Mouse (Mus musculus): ENCODE data around the gene Kcnj9. TPM values are rescaled to one million over a fixed set of nuclear protein-coding genes. Genes with fewer than 3 reads are reported as not detected.
A peak's percentile ranks its signal among the peaks of the same experiment; 100 is the strongest.

Kcnj9 gene
- polyA plus RNA-seq, 1 experiment from 2014 or later = 0.68 TPM

DNA sequence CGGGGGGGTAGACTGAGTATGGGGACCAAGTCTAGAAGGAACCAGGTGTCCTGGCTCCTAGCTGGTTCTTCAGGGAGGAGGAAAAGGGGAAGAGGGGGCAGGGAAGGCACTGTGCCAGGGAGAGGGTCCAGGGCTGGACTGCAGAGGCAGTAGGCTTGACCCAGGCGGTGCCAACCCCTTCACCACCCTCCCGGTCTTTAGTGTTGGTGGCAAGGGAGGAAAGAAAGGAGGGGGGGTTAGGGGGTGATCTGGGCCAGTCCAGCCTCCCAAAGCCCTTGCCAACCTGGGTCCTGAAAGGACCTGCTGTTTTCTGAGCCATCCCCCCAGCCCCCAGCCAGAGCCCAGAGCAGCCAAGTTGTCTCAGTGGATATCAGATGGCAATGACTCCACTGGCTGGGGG is 13.6 kb upstream of the Kcnj9 start:
- WGBS = 90% methylated on average over 3 of the region's 3 CpGs
- ATAC-seq (replicated peaks; ENCODE audit: low FRiP score) (no peak), DNase-seq (ENCODE audit: low spot score) (no peak)
- H3K4me1 ChIP-seq (replicated peaks; ENCODE audit: control insufficient read depth, insufficient read depth, low read length) = peaks cover 12% of the 10 kb centered on the region; the same call in 1 of the 2 replicates
- no peak overlapping the region for H3K27ac ChIP-seq (ENCODE audit: low read depth, low read length)
- no peaks in the 10 kb centered on the region for H3K9me3 ChIP-seq (ENCODE audit: control insufficient read depth, low read length)
- H3K27me3 ChIP-seq (ENCODE audit: control insufficient read depth, insufficient read depth, low read length) = peaks cover 3% of the 10 kb centered on the region
- H3K4me2 ChIP-seq (ENCODE audit: low read depth, low read length, severe bottlenecking) = no peak overlapping the region
- H3K9ac ChIP-seq (ENCODE audit: low read length) = no peak overlapping the region
- no peaks in the 10 kb centered on the region for H3K36me3 ChIP-seq (ENCODE audit: control insufficient read depth, insufficient read depth, low read length)
- H3K4me3 ChIP-seq (ENCODE audit: low read depth, low read length) = no peak overlapping the region

DNA sequence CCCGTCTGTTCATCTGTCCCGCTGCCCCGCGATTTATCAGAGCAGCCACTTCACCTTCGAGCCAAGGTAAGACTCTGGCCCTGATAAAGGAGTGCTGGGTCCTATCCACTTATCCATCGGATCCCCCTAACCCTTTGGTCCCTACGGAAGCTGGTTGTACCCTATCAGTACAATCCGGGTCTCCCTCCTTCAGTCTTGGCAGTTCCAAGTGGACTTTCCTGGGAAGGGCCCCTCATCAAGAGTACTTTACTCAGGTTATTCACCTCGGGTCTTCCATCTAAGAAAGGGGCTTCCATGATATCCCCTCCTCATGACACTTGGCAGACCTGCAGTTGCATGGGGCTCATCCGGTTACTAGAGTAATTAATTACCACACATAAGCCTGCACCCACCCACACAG is 12.3 kb upstream of the Kcnj9 start:
- Histone ChIP-seq H3K36me3 (ENCODE audit: control insufficient read depth, insufficient read depth, low read length) (no peaks in the 10 kb centered on the region), H3K27me3 (ENCODE audit: control insufficient read depth, insufficient read depth, low read length) (peaks cover 3% of the 10 kb centered on the region), H3K4me1 (replicated peaks; ENCODE audit: control insufficient read depth, insufficient read depth, low read length) (peaks cover 12% of the 10 kb centered on the region; the same call in 1 of the 2 replicates), H3K4me3 (ENCODE audit: low read depth, low read length) (peak overlapping the region; percentile 49), H3K9ac (ENCODE audit: low read length) (peak overlapping the region; percentile 61), H3K9me3 (ENCODE audit: control insufficient read depth, low read length) (no peaks in the 10 kb centered on the region), H3K27ac (ENCODE audit: low read depth, low read length) (no peak overlapping the region), H3K4me2 (ENCODE audit: low read depth, low read length, severe bottlenecking) (peak overlapping the region; percentile 66)
- 20% methylated on average over 10 of the region's 10 CpGs for WGBS
- DNase-seq (ENCODE audit: low spot score) (no peak), ATAC-seq (replicated peaks; ENCODE audit: low FRiP score) (no peak; the same call in 1 of the 2 replicates)

DNA sequence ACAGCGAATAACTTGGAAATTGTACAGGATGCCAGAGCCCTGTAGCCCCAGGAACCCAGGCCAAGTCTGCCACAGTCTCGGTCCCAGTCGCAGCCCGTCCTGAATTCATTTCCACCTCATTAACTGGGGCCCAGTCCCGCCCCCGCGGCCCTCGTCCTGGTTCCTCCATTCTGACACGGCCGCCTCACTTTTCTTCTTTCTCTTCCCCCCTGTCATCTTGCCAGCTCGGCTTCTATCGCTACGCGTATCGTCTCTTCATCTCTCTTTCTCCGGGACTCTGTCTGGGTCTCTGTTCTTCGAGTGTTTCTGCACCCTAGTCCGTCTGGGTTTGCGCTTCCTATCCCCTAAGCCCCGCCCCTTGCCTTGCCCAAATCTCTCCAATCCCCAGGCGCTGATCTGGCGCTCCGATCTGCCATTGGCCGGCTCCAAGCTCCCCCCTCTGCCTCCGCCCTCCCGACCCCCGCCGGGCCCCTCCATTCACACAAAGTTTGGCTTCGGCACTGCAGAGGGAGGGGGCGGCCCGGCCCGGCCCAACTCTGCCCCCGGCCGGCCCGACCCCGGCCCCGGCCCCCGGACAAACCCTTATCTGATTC is 11.7 kb upstream of the Kcnj9 start, which contains the start of gene Kcnj10:
Gene Kcnj10, plus strand, starts transcription at position 482 of the 593 bp plus-strand sequence.
- DNase-seq (ENCODE audit: low spot score) = peak; percentile 91
- H3K36me3 ChIP-seq (ENCODE audit: control insufficient read depth, insufficient read depth, low read length) = no peaks in the 10 kb centered on the region
- ATAC-seq (replicated peaks; ENCODE audit: low FRiP score) = peak; percentile 98
- H3K4me1 ChIP-seq (replicated peaks; ENCODE audit: control insufficient read depth, insufficient read depth, low read length) = peaks cover 12% of the 10 kb centered on the region; the same call in 1 of the 2 replicates
- H3K27me3 ChIP-seq (ENCODE audit: control insufficient read depth, insufficient read depth, low read length) = peaks cover 3% of the 10 kb centered on the region
- H3K9me3 ChIP-seq (ENCODE audit: control insufficient read depth, low read length) = no peaks in the 10 kb centered on the region
- WGBS = 1% methylated on average over 37 of the region's 38 CpGs
- peak within 1 kb of the TSS; percentile 66 for H3K4me2 ChIP-seq (ENCODE audit: low read depth, low read length, severe bottlenecking)
- H3K9ac ChIP-seq (ENCODE audit: low read length) = peak within 1 kb of the TSS; percentile 61
- H3K4me3 ChIP-seq (ENCODE audit: low read depth, low read length) = peak within 1 kb of the TSS; percentile 49
- H3K27ac ChIP-seq (ENCODE audit: low read depth, low read length) = no peak within 1 kb of the TSS

DNA sequence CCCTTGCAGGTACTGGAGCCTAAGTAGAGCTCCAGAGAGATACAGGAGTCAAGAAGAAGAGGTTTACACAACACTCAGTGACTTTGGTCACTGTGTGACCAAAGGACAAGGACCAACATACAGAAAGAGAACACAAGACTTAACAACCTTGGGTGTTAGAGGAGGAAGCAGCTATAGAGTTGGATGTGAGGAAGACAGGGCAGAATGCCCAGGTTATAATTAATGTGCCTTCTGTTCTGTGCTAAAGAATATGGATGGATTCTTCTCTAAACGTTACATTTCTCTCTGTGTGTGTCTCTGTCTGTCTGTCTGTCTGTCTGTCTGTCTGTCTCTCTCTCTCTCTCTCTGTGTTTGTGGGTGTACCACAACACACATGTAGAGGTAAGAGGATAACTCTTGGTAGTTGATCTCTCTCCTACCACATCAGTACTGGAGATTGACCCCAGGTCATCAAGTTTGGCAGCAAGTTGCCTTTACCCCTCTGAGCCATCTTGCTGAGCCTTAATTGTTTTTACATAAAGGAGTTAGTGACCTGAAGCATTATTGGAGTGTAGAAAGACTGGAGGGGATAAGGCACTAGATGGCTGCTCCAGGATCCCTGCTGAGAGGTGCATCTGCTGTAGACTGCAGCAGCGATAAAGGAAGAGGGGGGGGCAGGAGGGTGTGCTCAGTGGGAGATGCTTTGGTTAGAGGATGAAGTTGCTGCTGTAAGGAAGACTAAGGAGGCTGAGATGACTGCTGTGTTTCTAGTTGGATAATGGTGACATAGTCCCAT is 8.5 kb upstream of the Kcnj9 start:
- Histone ChIP-seq H3K36me3 (ENCODE audit: control insufficient read depth, insufficient read depth, low read length) (no peaks in the 10 kb centered on the region), H3K4me2 (ENCODE audit: low read depth, low read length, severe bottlenecking) (no peak overlapping the region), H3K4me3 (ENCODE audit: low read depth, low read length) (no peak overlapping the region), H3K27ac (ENCODE audit: low read depth, low read length) (no peak overlapping the region), H3K27me3 (ENCODE audit: control insufficient read depth, insufficient read depth, low read length) (peaks cover 3% of the 10 kb centered on the region), H3K4me1 (replicated peaks; ENCODE audit: control insufficient read depth, insufficient read depth, low read length) (peaks cover 12% of the 10 kb centered on the region; the same call in 1 of the 2 replicates), H3K9me3 (ENCODE audit: control insufficient read depth, low read length) (no peaks in the 10 kb centered on the region), H3K9ac (ENCODE audit: low read length) (no peak overlapping the region)
- no peak for DNase-seq (ENCODE audit: low spot score)
- ATAC-seq (replicated peaks; ENCODE audit: low FRiP score) = no peak
- WGBS = 35% methylated on average over 2 of the region's 2 CpGs

- H3K27me3 ChIP-seq (ENCODE audit: control insufficient read depth, insufficient read depth, low read length) = no peaks in the 10 kb centered on the region; the same call in 1 of the 2 replicates
- ATAC-seq (replicated peaks; ENCODE audit: low FRiP score) = no peak
- WGBS = 81% methylated on average over 15 of the region's 15 CpGs
Observed at GRCm38 (mm10) chr1:172335804-172336203, 6.7 kb upstream of the Kcnj9 start.

GRCm38 (mm10) chr1:172333512-172333911 is 4.4 kb upstream of the Kcnj9 start:
- Histone ChIP-seq H3K36me3 (ENCODE audit: control insufficient read depth, insufficient read depth, low read length) (no peaks in the 10 kb centered on the region), H3K9ac (ENCODE audit: low read length) (no peak overlapping the region), H3K27ac (ENCODE audit: low read depth, low read length) (no peak overlapping the region), H3K27me3 (ENCODE audit: control insufficient read depth, insufficient read depth, low read length) (no peaks in the 10 kb centered on the region), H3K9me3 (ENCODE audit: control insufficient read depth, low read length) (no peaks in the 10 kb centered on the region), H3K4me1 (replicated peaks; ENCODE audit: control insufficient read depth, insufficient read depth, low read length) (peaks cover 3% of the 10 kb centered on the region; the same call in 1 of the 2 replicates), H3K4me3 (ENCODE audit: low read depth, low read length) (no peak overlapping the region), H3K4me2 (ENCODE audit: low read depth, low read length, severe bottlenecking) (no peak overlapping the region)
- DNase-seq (ENCODE audit: low spot score) = no peak
- 16% methylated on average over 3 of the region's 3 CpGs for WGBS
- peak; percentile 47; the same call in 1 of the 2 replicates for ATAC-seq (replicated peaks; ENCODE audit: low FRiP score)

More at GRCm38 (mm10) chr1:172335804-172336203, 6.7 kb upstream of the Kcnj9 start:
- Histone ChIP-seq H3K36me3 (ENCODE audit: control insufficient read depth, insufficient read depth, low read length) (no peaks in the 10 kb centered on the region), H3K4me1 (replicated peaks; ENCODE audit: control insufficient read depth, insufficient read depth, low read length) (peaks cover 5% of the 10 kb centered on the region; the same call in 1 of the 2 replicates), H3K4me2 (ENCODE audit: low read depth, low read length, severe bottlenecking) (no peak overlapping the region), H3K27ac (ENCODE audit: low read depth, low read length) (no peak overlapping the region), H3K4me3 (ENCODE audit: low read depth, low read length) (no peak overlapping the region), H3K9me3 (ENCODE audit: control insufficient read depth, low read length) (no peaks in the 10 kb centered on the region), H3K9ac (ENCODE audit: low read length) (no peak overlapping the region)
- no peak for DNase-seq (ENCODE audit: low spot score)

GRCm38 (mm10) chr1:172332925-172333324 is 3.8 kb upstream of the Kcnj9 start:
- Histone ChIP-seq H3K4me3 (ENCODE audit: low read depth, low read length) (no peak overlapping the region), H3K36me3 (ENCODE audit: control insufficient read depth, insufficient read depth, low read length) (no peaks in the 10 kb centered on the region), H3K9me3 (ENCODE audit: control insufficient read depth, low read length) (no peaks in the 10 kb centered on the region), H3K4me2 (ENCODE audit: low read depth, low read length, severe bottlenecking) (no peak overlapping the region), H3K27me3 (ENCODE audit: control insufficient read depth, insufficient read depth, low read length) (no peaks in the 10 kb centered on the region), H3K27ac (ENCODE audit: low read depth, low read length) (no peak overlapping the region), H3K4me1 (replicated peaks; ENCODE audit: control insufficient read depth, insufficient read depth, low read length) (peaks cover 3% of the 10 kb centered on the region; the same call in 1 of the 2 replicates), H3K9ac (ENCODE audit: low read length) (no peak overlapping the region)
- 91% methylated on average over 2 of the region's 2 CpGs for WGBS
- no peak for ATAC-seq (replicated peaks; ENCODE audit: low FRiP score)
- DNase-seq (ENCODE audit: low spot score) = no peak

DNA sequence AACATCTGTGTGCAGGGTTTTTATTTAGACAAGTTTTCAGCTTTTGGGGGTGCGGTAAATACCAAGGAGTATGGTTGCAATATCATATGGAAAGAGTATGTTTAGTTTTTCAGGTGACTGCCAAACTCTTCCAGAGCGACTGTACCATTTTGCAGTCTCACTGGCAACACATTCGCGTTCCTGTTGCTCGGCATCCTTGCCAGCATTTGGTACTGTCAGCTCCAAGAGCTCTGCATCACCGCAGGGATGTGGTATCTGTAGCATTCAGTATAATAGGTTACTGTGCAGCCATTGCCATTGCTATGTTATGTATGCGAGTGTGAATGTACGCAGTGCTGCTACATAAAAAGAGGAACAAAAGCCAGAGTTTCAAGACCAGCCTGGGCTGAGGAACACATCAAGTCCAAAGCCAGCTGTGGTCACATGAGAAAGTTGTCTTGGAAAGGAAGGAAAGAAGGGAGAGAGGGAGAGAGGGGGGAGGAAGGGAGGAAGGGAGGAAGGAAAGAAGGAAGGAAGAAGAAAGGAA is 2.4 kb upstream of the Kcnj9 start:
- Histone ChIP-seq H3K27me3 (ENCODE audit: control insufficient read depth, insufficient read depth, low read length) (peaks cover 4% of the 10 kb centered on the region; the same call in 1 of the 2 replicates), H3K36me3 (ENCODE audit: control insufficient read depth, insufficient read depth, low read length) (no peaks in the 10 kb centered on the region), H3K4me3 (ENCODE audit: low read depth, low read length) (no peak overlapping the region), H3K4me1 (replicated peaks; ENCODE audit: control insufficient read depth, insufficient read depth, low read length) (peaks cover 3% of the 10 kb centered on the region; the same call in 1 of the 2 replicates), H3K9ac (ENCODE audit: low read length) (no peak overlapping the region), H3K27ac (ENCODE audit: low read depth, low read length) (no peak overlapping the region), H3K4me2 (ENCODE audit: low read depth, low read length, severe bottlenecking) (no peak overlapping the region), H3K9me3 (ENCODE audit: control insufficient read depth, low read length) (no peaks in the 10 kb centered on the region)
- no peak for ATAC-seq (replicated peaks; ENCODE audit: low FRiP score)
- WGBS = 71% methylated on average over 8 of the region's 8 CpGs
- no peak for DNase-seq (ENCODE audit: low spot score)
